Mouse (Mus musculus) midbrain, embryonic 16.5 days (tissue): ENCODE data around the gene Lsm6. TPM values are rescaled to one million over a fixed set of nuclear protein-coding genes. Genes with fewer than 3 reads are reported as not detected.

Experiments
- polyA plus RNA-seq: library from polyadenylated mRNA; unstranded; fragments of >200 nt; fragmentation: Nextera tagmentation; extraction: Ambion mirVana; gene quantifications from 2 replicates; pipeline ENCODE4 v1.2.1, GENCODE M21; 2015

Gene Lsm6
- polyA plus RNA-seq, 1 experiment from 2014 or later, result 130 TPM

Other genes with a start within 250 kb of the Lsm6 start
- gene Zfp827, start 207.3 kb upstream of the Lsm6 start, polyA plus RNA-seq, result 11.6 and 13.8 TPM in 2 replicates